Mouse (Mus musculus): ENCODE measurements around the gene Satb2.
A peak's percentile ranks its signal among the peaks of the same experiment; 100 is the strongest.
"Not testable (repeated sequence)": the region's sequence is repeated elsewhere in the genome, so short reads cannot be mapped to it uniquely, and the experiment has no call there.

The Satb2 gene

DNA sequence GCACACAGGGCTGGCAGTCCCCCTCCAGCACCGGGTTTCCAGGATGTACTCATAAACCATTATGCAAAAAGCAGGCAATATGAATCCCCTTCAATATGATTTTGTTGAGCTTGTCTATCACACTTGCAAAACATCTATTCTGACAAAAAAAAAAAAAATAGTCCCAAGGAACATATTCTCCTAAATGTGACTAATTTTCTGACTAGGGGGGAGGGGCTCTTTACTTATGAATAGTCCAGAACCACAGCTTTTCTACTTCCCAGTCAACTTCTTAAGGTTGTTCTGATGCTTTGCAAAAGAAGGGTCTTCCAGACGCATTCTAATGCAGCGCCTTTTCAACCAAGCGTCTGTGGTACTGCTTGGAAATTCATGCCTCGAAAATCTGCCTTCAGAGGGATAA is 155.7 kb downstream of the Satb2 start:
- no peak for DNase-seq

DNA sequence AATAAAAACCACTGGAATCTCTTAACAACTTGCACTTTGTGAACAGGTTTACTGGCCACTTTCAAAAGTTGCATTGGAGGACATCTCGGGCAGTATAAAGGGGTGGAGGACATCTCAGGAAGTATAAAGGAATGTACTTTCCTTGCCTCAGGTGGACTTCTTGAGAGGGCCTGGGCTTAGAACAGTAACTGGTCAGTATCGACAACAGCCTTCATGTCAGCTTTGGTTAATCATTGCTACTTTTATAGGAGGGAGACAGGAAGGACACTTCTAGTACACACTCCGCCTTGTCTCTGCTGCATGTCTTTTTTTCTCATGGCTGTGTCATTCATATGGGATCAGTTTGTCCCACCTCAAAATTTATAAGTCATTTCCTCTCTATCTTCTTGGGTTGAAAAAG is 156.4 kb downstream of the Satb2 start:
- DNase-seq = no peak

DNA sequence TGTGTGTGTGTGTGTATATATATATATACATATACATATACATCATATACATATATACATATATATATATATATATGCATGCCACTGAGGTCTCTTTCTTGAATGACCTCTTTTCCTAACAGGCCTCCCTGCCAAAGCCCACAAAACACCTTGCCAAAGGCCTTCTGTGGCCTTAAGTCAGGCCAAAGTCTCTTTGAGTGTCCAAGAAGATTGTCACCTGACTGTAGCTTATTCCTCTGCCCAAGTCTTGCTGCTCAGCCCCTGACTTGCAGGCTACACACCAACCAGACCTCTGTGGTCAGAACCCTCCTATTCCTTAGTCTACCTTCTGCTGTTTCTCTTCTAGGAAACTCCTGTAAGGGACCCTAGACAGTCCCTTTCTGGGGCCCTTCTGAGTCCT is 164.9 kb downstream of the Satb2 start:
- no peak for DNase-seq

DNA sequence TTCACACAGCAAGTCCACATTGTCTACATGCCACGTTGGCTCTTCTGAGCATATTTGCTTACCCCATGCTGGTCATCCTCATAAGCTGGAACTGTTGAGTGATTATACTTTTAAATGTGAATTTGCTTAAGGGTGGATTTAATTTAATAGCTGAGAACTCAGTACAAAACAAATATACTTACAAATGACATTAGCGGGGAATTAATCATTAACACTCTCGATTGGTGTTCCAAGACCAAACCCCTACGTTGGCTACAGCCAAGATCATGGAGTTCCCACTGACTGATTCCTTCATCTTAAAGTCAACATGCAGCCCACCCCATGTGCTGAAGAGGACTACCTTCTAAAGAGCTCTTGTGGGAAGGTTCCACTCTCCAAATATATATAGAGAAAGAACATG is 165.5 kb downstream of the Satb2 start:
- DNase-seq = peak; percentile 37

DNA sequence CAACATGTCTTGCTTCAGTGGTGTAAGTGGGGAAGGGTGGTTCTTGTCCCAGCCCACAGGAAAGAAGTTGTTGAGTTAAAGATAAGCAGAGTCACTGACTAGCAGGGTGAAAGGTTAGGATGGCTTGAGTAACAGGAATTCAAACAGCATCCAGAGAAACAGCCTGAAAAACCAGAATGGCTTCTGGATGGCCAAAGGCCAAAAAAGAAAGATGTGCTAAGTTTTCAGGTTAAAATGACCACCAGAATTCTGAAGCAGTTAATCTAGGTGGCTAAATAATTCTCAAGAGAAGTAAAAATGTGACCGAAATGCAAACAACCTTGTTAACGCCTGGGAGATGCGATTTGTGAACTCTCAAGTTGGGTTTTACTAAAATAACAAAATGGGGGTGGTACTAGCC is 167.0 kb downstream of the Satb2 start:
- DNase-seq = peak; percentile 50

DNA sequence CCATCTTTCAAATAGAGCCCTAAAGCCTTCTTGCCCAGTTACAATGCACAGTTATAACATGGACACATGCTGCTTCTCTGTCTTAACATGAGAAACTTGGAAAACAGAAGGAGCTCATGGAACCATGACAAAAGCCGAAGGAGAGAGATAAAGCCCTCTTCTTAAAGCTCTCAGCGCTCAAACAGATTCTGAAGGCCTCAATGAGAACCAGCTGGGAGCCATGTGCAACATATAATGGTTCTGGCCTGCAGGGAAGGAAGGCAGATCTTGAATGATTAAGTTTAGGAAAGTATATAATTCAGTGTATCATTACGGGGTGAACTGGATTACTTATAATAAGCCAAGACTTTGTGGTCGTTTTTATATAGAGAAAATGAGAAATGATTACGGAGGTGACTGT is 172.4 kb downstream of the Satb2 start:
- no peak for DNase-seq

DNA sequence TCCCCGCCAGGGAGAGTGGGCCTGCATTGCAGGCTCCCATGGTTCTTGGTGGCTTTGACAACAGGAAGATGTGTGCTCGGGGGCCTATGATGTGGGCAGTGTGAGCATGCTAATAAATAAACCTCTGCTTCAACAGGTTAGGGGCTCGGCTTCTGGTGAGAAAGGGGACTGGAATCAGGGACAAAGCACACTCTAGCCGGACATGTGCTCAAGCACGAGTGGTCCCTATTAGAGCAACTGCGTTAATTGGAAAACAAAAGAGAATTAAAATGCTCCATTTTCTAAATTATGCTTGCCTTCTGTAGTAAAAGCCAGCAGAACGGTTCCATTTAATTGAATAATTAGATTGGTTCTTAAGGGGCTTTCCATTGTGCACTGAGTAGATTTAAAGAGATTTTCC is 177.8 kb downstream of the Satb2 start:
- no peak for DNase-seq

DNA sequence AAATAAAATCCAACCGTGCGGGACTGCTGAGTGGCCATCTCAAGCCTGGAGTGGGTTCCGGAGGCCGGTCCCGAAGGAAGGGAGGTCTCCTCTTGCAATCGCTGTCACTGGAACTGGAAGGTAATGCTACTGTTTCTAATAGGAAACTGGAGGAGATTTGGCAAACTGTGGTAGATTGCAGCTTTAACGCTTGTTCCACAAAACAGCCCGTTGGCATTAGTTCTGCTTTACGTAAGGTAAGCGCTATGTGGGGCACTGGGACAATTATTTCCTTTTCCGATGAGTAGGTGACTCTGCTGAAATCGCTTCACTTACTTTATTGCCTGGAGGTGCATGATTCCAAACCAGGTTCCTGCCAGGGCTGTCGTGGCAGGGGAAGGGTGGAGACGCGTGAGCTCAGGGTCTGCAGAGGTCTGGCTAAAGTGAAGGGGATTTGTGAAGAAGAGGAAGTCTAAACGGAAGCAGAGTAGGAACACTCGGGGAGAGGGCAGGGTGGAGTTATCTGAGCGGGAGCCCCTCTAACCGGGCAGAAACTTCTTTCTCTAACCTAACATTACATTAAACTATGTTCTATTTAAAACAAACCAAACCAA is 183.3 kb downstream of the Satb2 start:
- no peak for DNase-seq

DNA sequence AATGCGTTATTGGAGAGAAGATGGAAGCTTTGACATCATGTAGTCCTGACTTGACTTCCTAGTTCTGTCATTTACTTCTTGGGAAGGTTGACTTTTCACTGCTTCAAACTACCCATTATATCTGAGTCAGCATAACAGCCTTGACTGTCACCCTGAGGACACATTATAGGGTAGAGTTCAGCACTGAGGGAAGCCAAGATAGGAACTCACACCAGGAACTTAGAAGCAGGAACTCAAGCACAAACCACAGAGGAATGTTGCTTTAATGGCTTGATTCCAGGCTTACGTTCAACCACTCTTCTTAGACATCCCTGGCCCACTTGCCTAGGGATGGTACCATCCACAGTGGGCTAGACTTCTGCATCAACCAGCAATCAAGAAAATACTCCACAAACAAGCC is 188.8 kb downstream of the Satb2 start:
- no peak for DNase-seq

DNA sequence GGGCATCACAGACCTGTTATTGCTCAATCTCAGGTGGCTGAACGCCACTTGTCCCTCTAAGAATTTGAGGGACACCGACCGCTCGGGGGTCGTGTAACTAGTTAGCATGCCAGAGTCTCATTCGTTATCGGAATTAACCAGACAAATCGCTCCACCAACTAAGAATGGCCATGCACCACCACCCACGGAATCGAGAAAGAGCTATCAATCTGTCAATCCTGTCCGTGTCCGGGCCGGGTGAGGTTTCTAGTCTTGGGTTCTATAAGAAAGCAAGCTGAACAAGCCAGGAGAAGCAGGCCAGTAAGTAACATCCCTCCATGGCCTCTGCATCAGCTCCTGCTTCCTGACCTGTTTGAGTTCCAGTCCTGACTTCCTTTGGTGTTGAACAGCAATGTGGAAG is 196.3 kb downstream of the Satb2 start:
- not testable (repeated sequence) for DNase-seq

DNA sequence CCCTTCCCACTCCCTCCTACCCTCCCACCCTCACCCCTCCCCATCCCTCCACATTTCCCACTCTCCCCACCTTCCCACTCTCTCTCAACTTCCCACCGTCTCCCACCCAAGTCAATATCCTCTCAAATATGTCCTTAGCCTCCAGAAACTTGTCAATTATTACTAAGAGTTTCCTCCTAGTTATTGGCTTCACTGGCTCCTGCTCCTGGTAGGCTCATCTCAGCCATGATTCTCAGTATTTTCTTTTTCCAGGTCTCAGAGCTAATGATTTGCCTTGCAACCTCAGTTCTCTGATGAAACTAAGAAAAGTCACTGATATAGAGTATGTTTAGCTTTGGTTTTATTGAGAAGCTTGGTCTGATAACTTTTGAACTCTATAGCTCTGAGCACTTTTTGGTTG is 214.2 kb downstream of the Satb2 start:
- no peak for DNase-seq

DNA sequence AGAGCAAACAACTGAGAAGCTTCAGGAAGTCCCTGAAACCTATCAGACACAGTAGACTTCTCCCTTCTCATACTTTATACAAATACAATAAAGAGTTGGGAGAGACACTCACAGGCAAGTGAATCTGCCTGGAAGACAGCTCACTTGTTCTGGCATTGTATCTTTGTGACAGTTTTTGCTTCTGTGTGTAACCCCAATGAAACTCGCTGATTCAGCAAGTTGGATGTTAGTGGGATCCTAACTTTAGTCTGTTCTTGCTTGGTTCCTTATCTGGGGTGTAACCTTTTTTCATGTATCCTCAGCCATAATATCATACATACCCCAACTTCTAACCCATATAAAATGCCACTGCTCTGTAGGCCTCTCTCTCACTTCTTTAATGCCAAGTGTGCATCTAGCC is 216.9 kb downstream of the Satb2 start:
- no peak for DNase-seq

DNA sequence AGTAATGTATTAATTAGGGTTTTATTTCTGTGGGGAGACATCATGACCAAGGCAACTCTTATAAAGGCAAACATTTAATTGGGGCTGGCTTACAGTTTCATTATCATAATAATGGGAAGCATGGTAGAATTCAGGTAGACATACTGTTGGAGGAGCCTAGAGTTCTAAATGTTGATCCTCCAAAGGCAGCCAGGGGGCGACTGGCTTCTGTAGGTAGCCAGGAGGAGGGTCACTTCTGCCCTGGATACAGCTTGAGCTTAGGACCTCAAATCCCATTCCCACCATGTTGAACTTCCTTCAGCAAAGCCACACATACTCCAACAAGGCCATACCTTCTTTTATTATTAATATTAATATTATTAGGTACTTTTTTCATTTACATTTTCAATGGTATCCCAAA is 225.2 kb downstream of the Satb2 start:
- no peak for DNase-seq

DNA sequence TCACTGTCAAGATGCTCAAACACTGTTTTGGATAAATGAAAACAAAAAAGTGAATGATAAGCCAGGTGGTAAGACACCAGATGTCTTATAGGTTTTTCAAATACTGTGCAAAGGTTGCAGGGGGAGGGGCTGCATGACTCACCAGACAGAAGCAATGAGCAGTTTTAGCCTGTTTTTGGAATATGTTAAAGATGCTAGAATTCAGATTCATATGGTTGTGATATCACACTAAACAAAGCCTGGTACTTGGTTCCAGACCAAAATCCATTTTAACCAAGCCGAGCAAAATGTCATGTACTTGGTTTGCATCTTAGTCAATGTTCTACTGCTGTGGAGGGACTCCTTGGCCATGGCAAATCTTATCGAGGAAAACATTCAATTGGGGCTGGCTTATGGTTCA is 227.8 kb downstream of the Satb2 start:
- no peak for DNase-seq

DNA sequence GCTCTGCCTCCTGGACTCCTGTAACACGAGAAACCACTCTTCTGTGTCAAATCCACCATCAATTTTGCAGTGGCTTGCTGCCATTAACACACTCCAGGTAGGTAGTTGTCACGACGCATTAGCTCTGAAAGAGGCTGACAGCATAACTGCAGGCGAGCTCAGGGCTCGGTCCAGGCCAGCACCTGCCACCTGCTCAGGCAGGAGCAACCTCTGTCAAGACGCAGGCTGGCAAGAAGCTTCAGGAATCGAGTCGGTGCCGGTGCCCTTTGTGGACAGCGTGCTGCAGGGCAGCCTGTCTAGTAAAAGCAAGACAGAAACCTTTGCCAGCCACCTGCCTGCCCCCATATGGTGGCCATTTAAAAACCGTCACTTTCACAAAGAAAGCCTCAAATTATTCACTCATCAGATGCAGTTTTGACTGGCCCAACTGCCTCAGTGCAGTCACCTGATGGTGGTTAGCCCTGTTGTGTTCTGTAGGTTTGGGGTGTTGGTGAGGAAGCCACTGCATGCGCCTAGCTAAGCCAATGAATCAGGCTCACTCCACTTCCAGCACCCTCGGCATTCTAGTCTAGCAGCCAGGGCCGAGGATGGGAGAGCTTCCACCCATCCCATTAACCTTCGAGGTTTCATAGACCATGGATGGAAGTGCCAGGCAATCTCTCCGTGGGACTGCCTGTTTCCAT is 228.7 kb downstream of the Satb2 start:
- DNase-seq = no peak

DNA sequence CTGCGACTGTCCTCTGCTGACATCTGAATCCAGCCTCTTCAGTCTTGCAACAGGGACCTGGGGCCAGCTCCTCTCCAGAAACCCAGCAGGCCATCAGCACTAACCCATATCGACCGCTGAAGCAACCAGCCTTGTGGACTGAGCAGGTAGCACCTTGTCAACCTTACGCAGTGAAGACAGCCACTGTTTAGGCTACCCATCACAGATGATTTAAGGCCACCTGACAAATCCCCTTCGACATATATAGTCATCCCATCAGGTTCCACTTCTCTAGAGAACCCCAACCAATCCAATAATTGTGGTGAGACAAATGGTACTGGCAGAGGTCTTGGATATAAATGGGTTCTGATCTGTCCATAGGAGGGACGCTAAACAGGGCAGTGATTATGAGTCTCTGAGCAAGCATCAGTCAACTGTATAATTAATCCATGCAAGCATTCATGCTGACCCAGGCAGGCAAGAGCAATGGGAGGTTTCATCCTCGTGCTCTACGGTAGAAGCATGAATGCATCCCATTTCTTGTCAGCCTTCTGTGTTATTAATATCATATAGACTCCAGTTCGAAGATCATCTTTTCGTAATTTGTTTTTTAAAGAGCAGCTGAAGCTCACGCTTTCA is 229.5 kb downstream of the Satb2 start:
- no peak for DNase-seq
